Mouse (Mus musculus): ENCODE results near the gene Spink4. TPM values are rescaled to one million over a fixed set of nuclear protein-coding genes. Genes with fewer than 3 reads are reported as not detected.

Spink4 gene
- total and polyA plus RNA-seq, 3 experiments, result 0.19 to 1.4 TPM; not detected in 1

- H3K36me3 ChIP-seq (ENCODE audit: control insufficient read depth in 1 of 2, insufficient read depth in 2 of 2, low read length in 2 of 2), result peaks cover 10 to 19% of the 10 kb centered on the region in 2 experiments
- no peaks in the 10 kb centered on the region for H3K9me3 ChIP-seq (replicated peaks; ENCODE audit: insufficient read depth, low read length)
- peaks cover 4 to 8% of the 10 kb centered on the region in 2 experiments; a peak in 3 of 4 replicates for H3K4me1 ChIP-seq (ENCODE audit: control insufficient read depth in 1 of 2, insufficient read depth in 2 of 2, low read length in 2 of 2)
- H3K27me3 ChIP-seq (ENCODE audit: control insufficient read depth in 1 of 2, insufficient read depth in 2 of 2, low read length in 2 of 2), result no peaks in the 10 kb centered on the region
- DNase-seq (ENCODE audit: low read depth, low spot score), result peak; percentile 68
- H3K9ac ChIP-seq (ENCODE audit: control insufficient read depth, low read depth, low read length, poor library complexity, severe bottlenecking), result peak overlapping the region; percentile 75
- peak overlapping the region; percentile 88 to 95 for H3K4me3 ChIP-seq (ENCODE audit: control insufficient read depth in 1 of 2, insufficient read depth in 1 of 2, low read depth in 2 of 2, low read length in 2 of 2)
- peak overlapping the region; percentile 30 for H3K27ac ChIP-seq (ENCODE audit: control insufficient read depth, low read depth, low read length)
- peaks cover 30% of the 10 kb centered on the region for H3K79me2 ChIP-seq (ENCODE audit: control insufficient read depth, insufficient read depth, low read length, poor library complexity)
- TF ChIP-seq MAZ (IDR thresholded peaks at IDR 0.05; ENCODE audit: low read depth, low read length) (no peak), MYC (IDR thresholded peaks at IDR 0.05; ENCODE audit: low read depth, low read length) (peak; percentile 50; the same call in 1 of the 2 replicates)
Measured at GRCm38 (mm10) chr4:40947565-40948159, 27.8 kb downstream of the Spink4 start.

GRCm38 (mm10) chr4:40948160-40948708, 28.4 kb downstream of the Spink4 start, which contains the start of the genes Bag1 and Chmp5:
Bag1 (minus strand) TSS chr4:40948294.
Chmp5 (plus strand) TSS chr4:40948407.
- no peaks in the 10 kb centered on the region for H3K27me3 ChIP-seq (ENCODE audit: control insufficient read depth in 1 of 2, insufficient read depth in 2 of 2, low read length in 2 of 2)
- peaks cover 30% of the 10 kb centered on the region for H3K79me2 ChIP-seq (ENCODE audit: control insufficient read depth, insufficient read depth, low read length, poor library complexity)
- peaks cover 4 to 8% of the 10 kb centered on the region in 2 experiments; a peak in 3 of 4 replicates for H3K4me1 ChIP-seq (ENCODE audit: control insufficient read depth in 1 of 2, insufficient read depth in 2 of 2, low read length in 2 of 2)
- peak within 1 kb of the TSS; percentile 87 for H3K9ac ChIP-seq (ENCODE audit: control insufficient read depth, low read depth, low read length, poor library complexity, severe bottlenecking)
- H3K9me3 ChIP-seq (replicated peaks; ENCODE audit: insufficient read depth, low read length), result no peaks in the 10 kb centered on the region
- DNase-seq (ENCODE audit: low read depth, low spot score), result peak; percentile 99
- H3K36me3 ChIP-seq (ENCODE audit: control insufficient read depth in 1 of 2, insufficient read depth in 2 of 2, low read length in 2 of 2), result peaks cover 14 to 19% of the 10 kb centered on the region in 2 experiments
- H3K4me3 ChIP-seq (ENCODE audit: control insufficient read depth in 1 of 2, insufficient read depth in 1 of 2, low read depth in 2 of 2, low read length in 2 of 2), result peak within 1 kb of the TSS; percentile 88 to 96
- TF ChIP-seq SIN3A (IDR thresholded peaks at IDR 0.05; ENCODE audit: low read length) (peak; percentile 94), MXI1 (IDR thresholded peaks at IDR 0.05; ENCODE audit: low read depth, low read length) (peak; percentile 54; the same call in 1 of the 2 replicates), MAX (IDR thresholded peaks at IDR 0.05; ENCODE audit: low read length) (no peak), UBTF (IDR thresholded peaks at IDR 0.05; ENCODE audit: borderline replicate concordance, insufficient read depth, low read depth, low read length) (peak; percentile 37; the same call in 1 of the 2 replicates), ZNF384 (IDR thresholded peaks at IDR 0.05; ENCODE audit: low read depth, low read length) (no peak), TBP (IDR thresholded peaks at IDR 0.05; ENCODE audit: low read depth, low read length) (peak; percentile 64), HCFC1 (IDR thresholded peaks at IDR 0.05; ENCODE audit: low read depth, low read length) (peak; percentile 88), USF1 (IDR thresholded peaks at IDR 0.05; ENCODE audit: low read depth, low read length) (peak; percentile 32; the same call in 1 of the 2 replicates), MAZ (IDR thresholded peaks at IDR 0.05; ENCODE audit: low read depth, low read length) (peak; percentile 79; the same call in 1 of the 2 replicates), KAT2A (conservative IDR thresholded peaks at IDR 0.05; ENCODE audit: low read depth, low read length) (peak; percentile 58; the same call in 1 of the 2 replicates), POLR2AphosphoS2 (IDR thresholded peaks at IDR 0.05; ENCODE audit: low read length) (peak; percentile 58), NELFE (IDR thresholded peaks at IDR 0.05; ENCODE audit: low read depth, low read length) (peak; percentile 90), BHLHE40 (IDR thresholded peaks at IDR 0.05; ENCODE audit: borderline replicate concordance, low read depth, low read length) (no peak), TCF12 (IDR thresholded peaks at IDR 0.05; ENCODE audit: low read depth, low read length) (peak; percentile 48), ZKSCAN1 (IDR thresholded peaks at IDR 0.05; ENCODE audit: low read depth, low read length) (no peak), POLR2A (IDR thresholded peaks at IDR 0.05; ENCODE audit: control insufficient read depth in 1 of 2, insufficient read depth in 1 of 2, low read depth in 1 of 2, low read length in 2 of 2, poor library complexity in 1 of 2) (peak; percentile 91 to 99; a peak in 3 of 4 replicates), MAFK (IDR thresholded peaks at IDR 0.05; ENCODE audit: borderline replicate concordance, low read depth, low read length) (no peak), RCOR1 (IDR thresholded peaks at IDR 0.05; ENCODE audit: low read depth, low read length) (peak; percentile 58; the same call in 1 of the 2 replicates), MYB (IDR thresholded peaks at IDR 0.05; ENCODE audit: low read depth, low read length) (no peak), ELF1 (IDR thresholded peaks at IDR 0.05; ENCODE audit: low read depth, low read length) (peak; percentile 99), ZMIZ1 (IDR thresholded peaks at IDR 0.05; ENCODE audit: low read depth, low read length) (peak; percentile 60), ETS1 (IDR thresholded peaks at IDR 0.05; ENCODE audit: low read depth, low read length) (peak; percentile 36; the same call in 1 of the 2 replicates), E2F4 (IDR thresholded peaks at IDR 0.05; ENCODE audit: borderline replicate concordance, low read depth, low read length) (no peak), NRF1 (IDR thresholded peaks at IDR 0.05; ENCODE audit: insufficient read depth, low read depth, low read length, poor library complexity, severe bottlenecking) (peak; percentile 99)
- H3K27ac ChIP-seq (ENCODE audit: control insufficient read depth, low read depth, low read length), result peak within 1 kb of the TSS; percentile 63
